Mouse (Mus musculus) retina, postnatal 7 days (tissue): ENCODE data around the gene Atp13a4.
A peak's percentile ranks its signal among the peaks of the same experiment; 100 is the strongest.

ENCODE experiments used
- DNase-seq: peaks from one replicate; pipeline ENCODE4 v3.0.0-alpha.2; 2012; ENCODE audit warnings: low read depth, low spot score

Atp13a4 gene

DNA sequence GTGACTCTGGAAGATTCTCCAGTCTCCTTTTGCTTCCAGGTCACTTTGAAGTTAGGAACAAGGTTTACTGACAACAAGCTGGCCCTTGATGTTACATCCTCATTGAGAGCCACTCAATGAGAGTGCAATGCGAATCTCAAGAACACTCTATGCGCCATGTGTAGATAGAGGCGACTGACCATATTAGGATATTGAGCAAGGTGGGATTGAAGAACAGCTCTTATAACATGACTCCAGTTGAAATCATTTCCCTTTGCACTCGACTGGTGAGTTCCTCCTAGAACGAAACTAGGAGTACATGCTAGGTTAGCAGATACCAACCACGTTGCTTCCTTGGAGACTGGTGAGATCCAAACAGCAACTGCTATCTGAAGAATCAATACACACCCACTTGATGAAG lies 64.3 kb downstream of the Atp13a4 start:
- no peak for DNase-seq

DNA sequence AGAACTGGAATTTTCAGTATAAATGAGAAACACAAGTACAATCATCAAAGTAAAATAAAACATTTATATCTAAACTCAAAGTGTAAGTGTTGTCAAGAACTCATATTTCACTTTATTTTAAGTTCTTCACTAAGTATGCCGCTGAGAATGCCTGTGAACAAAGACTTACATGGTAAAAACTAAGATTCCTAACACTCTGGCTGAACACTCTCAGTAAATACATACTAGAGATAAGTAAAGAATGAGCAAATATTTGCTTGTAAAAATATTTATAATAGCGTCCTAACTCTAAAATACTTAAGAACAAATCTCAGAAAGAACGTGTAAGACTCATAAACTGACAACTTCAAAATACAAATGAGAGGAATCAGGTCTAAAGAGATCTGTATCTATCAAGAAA lies 80.9 kb downstream of the Atp13a4 start:
- no peak for DNase-seq

DNA sequence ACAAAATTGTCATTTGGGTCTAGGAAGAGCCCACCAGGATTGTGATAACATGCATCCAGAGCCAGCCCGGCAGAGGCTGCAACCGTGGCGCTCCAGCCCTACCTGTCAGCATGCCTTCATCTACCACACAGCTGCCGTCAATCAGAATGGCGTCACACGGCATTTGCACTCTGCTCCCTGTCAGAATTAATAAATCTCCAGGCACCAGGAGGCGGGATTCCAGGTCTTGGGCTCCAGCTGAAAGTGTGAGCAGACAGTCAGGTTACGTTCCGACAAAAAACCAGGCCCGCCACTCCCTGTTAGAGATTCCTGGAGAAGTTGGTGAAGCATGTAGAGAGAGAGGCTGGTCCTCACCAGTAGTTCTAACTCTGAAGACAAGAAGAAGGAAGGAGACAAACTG lies 85.3 kb downstream of the Atp13a4 start:
- no peak for DNase-seq

DNA sequence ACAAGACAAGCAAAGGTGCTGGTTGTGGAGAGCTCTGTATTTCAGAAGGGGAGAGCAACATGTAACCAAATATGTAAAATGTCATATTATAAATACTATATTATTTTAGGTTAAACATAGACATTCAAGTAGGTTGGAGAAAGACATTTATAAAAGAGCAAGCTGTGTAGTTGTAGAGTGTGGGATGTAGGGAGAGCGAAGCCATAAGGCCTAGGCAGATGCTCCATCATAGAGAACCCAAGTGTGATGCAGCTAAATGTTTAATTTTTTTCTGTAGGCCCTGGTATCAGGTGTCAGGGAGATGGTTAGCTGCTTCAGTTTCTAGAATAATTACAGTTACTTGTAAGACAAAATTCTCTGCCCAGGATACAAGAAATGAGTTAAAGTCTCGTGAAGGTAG lies 87.8 kb downstream of the Atp13a4 start:
- DNase-seq, result no peak

DNA sequence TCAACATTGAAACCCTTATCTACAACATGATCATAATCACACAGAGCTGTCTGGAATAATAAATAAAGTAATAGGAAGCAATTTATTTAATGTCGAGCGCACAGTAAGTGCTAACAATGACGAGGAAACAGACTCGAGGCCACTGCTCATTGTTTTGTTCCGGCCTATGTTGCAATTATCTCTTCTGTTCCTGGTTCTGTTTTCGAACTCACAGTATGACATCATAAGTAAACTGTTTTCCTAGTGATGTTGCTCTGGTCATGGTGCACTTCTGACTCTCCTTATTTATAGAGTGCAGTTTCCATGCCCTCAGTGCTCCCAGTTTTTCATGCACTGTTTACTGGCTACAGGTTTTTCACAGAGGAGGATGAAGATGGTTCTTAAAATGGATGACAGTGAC lies 91.4 kb downstream of the Atp13a4 start:
- DNase-seq, result no peak

DNA sequence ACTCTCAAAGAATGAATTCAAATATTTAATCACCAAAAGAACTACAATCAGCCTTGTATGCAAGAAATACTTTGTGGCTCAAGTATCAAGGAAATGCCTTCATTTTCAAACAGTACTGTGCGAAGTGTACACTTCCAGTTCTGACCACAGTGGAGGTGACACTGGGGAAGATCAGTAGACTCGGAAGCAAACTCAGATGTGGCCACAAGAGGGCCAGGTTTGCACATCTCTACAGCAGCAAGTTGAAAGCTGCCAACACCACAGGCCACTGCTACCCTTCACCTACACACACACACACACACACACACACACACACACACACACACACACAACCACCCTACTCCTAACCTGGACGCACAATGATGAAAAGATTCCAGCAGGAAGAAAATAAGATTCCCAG lies 93.0 kb downstream of the Atp13a4 start:
- DNase-seq, result peak; percentile 23

DNA sequence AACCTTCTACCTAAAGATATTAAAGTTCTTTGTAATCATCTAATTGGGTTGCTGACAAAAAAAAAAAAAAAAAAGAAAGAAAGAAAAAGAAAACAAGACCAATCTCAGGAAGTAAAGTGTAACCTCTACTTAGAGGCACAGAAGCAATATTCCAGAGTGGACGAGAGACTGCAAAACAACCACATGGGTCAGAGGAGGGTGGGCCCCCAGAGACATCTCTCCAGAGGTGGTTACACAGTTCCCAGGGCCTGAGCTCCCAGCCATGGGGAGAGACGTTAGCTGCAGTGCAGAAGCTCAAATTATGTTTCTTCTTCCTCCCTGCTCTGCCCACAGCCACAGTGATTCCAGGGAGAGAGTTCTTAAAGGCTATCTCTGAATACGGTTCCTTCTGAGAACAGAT lies 102.5 kb downstream of the Atp13a4 start:
- no peak for DNase-seq

DNA sequence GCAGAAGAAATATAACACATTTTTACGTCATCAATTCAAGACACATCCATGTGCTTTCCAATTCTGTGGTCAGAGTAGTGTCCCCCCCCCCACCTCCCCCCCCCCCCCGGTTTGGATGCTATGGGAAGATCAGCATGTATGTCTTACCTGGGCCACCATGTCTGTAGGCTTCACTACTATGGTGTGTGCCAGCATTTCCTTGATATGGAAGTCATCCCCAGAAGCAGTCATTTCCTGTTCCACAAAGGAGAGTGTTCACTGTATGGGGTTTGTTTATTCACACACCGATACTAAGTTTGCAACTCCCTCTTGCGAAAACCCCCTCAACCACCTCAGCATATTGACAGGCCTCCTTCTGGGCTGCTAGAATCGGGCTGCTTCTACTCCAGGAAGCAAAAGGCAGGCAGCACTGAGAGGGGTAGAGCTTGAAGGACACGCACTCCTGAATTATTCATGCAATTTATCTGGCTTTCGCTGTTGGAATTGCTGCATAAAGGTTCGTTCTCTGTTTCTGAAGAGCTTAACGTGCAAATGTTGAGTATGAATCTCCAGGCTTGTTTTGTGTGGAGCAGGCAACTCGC lies 103.2 kb downstream of the Atp13a4 start:
- DNase-seq, result no peak

DNA sequence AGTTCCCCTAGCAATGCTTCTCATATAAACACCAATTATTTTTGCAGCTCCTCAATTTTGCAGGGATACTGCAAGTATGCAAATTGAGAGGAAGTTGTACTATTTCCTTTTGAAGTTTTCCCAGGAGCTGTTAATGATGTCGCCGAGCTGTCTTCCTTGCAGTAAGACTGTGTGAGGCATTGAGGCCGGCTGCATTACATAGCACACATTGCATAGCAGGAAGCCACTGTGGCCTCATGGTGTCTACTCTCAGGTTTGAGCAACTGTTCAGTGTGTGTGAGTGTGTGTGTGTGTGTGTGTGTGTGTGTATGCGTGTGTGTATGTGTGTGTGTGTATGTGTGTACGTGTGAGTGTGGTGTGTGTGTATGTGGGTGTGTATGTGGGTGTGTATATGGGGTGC lies 106.6 kb downstream of the Atp13a4 start:
- DNase-seq, result no peak

DNA sequence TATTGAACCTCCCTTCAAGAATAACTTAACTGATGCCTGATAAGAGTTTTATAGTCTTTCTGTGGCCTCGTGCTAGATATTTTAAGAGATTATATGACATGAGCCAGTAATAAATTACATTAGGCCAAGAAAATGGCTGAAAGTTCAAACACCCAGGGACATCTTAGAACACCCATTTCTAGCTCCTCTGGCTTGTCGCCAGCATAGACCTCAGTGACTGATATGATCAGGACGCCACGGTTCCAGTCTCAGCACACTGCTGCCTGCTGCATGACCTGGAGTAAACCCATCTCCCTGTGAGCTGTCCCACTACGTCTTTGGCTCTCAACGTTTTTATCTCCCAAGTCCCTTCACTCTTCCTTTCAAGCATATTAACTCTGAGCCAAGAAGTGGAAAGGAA lies 108.9 kb downstream of the Atp13a4 start:
- DNase-seq, result no peak

DNA sequence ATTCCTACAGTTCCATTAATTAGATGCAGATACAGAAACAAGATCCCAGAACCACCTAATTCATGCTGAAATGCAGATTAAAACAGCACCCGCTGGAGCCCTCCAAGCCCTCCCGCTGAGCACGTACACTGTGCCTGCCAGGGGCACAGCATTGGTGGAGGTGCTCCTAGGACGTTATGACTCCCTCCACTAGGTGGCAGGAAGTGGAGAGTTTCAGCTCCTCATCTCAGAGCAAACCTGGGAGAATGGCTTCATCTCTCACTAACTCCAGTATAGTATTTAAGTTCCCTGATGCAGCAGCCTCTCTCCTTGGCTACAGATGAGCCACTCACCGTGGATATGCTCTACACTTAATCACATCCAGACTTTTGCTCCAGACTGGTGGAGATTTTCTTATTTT lies 110.0 kb downstream of the Atp13a4 start:
- DNase-seq, result peak; percentile 17

DNA sequence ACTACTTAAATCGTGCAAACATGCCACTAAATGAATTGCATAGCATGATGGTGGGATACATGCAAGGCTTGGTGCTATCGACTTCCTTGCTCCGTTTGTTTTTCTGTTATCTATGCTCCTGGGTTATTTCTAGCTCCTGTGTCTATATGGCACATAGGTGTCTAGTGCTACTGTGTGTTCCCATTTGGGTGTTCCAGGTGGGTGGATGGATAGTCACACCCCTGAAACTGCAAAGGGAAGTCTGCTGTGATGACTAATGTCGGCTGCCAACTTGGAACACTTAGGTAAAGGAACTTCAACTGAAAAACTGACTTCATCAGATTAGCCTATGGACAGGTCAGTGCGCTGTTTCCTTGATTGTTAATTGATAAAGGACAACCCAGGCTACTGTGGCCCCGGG lies 129.8 kb downstream of the Atp13a4 start:
- no peak for DNase-seq

DNA sequence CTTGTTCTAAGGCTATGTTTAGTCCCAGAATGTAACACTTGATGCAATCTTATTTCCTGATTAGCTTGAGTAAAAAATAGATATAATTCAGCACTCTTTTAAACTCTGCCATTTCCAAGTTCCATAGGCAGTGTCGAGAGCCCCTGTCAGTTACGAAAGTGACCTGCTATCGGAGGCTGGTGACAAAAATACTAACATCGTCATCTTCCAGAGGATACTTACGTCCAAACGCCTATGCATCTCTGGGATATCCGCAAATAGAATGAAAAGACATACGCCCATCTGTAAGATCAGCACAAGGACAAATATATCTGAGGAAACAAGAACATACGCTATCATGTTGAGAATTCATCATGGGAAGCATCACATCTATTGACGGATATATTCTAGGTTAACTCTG lies 137.3 kb downstream of the Atp13a4 start:
- DNase-seq, result no peak

DNA sequence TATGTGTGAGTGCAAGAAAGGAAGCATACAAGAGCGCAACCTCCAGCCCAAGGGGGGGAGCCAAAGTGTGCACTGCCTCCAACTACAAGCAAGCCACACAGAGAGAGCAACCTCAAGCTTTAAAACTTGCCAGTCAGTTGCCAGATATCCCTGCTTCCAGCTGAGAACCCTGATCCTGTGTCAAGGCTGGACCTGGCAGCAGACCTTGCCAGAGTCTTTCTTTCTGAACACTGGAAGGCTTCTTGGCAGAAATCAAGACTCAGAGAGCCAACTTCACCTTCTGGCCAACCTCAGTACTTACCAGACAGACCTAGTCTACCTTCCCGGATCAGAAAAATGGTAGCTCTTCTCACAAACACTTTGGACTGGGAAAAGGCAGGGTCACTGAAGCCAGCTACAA lies 145.6 kb downstream of the Atp13a4 start:
- no peak for DNase-seq

DNA sequence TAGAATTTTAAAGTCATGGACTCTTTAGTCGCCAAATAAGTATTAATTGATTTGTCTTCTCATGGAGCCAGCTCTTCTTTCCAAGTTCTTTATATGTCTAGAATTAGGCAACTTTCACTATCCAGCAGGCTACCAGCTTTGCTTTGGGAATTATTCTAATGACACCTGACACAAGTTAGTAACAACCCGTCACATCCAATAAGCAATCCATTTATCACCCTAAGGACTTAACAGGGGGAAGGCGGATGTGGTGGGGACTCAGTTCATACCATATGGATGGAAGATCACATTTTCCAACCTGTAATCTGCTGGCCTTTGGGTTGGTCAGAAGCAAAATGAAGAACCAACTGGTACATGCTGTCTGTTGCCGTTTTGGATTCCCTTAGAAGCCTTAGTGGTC lies 159.9 kb downstream of the Atp13a4 start:
- DNase-seq, result peak; percentile 8

DNA sequence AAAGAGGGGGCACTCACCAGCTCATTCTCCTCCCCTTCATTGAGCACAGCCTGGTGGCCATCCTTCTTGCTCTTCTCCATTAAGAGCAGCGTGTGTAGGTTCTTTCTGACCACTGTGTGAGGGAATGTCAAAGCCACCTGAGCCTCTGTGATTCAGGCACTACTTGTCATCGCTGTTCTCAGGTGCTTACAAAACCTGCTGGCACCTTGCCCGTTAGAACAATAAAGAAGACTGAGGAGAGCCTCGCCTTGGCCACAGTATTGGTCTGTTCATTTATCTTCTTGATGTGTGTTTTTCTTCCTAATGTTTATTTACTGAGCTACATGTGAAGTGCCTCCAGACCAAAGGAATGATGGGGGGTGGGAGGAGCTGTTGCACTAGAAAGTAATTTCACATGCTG lies 166.2 kb downstream of the Atp13a4 start, which contains the start of gene Atp13a5:
Atp13a5 (minus strand) TSS at position 275 of the 400 bp plus-strand sequence.
- no peak for DNase-seq

DNA sequence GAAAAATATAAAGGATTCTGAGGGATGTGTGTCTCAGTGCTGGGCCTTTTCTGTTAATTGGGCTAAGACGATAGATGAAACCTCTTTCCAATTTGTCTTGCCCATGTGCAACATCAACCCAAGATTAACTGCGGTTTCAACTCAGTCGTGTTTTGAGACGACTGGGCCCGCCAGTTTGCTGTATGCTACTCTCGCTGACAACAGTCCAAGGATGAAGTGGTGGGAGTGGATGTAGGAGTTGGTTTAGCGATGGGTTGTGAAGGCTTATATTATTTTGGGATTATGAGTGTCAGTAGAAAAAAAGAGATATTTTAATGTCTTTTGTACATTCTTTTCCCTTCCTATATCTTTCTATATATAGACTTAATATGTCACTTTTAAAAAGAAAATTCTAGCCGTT lies 170.0 kb downstream of the Atp13a4 start:
- no peak for DNase-seq
